ENCODE assay signal across 8 mouse cellular contexts in genomic region chr2:116976432-116976750, GRCm38 (mm10).
A peak's percentile ranks its signal among the peaks of the same experiment; 100 is the strongest.
DNase-seq lines count a peak whose midpoint lies in the region; ATAC-seq and TF ChIP-seq lines count a peak whose summit lies in the region.

No protein-coding gene starts in this region.

- H3K4me2 ChIP-seq in heart, postnatal 0 days (ENCODE audit: low read depth, low read length), result peak overlapping the region; percentile 83
- peak overlapping the region; percentile 75 for H3K4me2 ChIP-seq in limb, embryonic 13.5 days (replicated peaks)
- H3K4me2 ChIP-seq in neural tube, embryonic 15.5 days, result peak overlapping the region; percentile 87

- no peaks in the 10 kb centered on the region for H3K9me3 ChIP-seq in heart, postnatal 0 days (replicated peaks; ENCODE audit: control insufficient read depth, low read length)
- H3K9me3 ChIP-seq in limb, embryonic 13.5 days, result no peaks in the 10 kb centered on the region
- no peaks in the 10 kb centered on the region for H3K9me3 ChIP-seq in neural tube, embryonic 15.5 days (replicated peaks)

- H3K9ac ChIP-seq in heart, postnatal 0 days (replicated peaks; ENCODE audit: low read depth, low read length), result no peak overlapping the region
- H3K9ac ChIP-seq in limb, embryonic 13.5 days, result peak overlapping the region; percentile 43; the same call in 1 of the 2 replicates
- H3K9ac ChIP-seq in neural tube, embryonic 15.5 days (replicated peaks), result peak overlapping the region; percentile 76

- TF ChIP-seq EP300 in heart, postnatal 0 days (IDR thresholded peaks at IDR 0.05; ENCODE audit: low read depth), result no peak

- TF ChIP-seq CTCF in heart, postnatal 0 days (IDR thresholded peaks at IDR 0.05; ENCODE audit: low read depth), result no peak

- no peaks in the 10 kb centered on the region for H3K27me3 ChIP-seq in heart, postnatal 0 days (ENCODE audit: control insufficient read depth, insufficient read depth, low read length)
- no peaks in the 10 kb centered on the region for H3K27me3 ChIP-seq in limb, embryonic 13.5 days
- no peaks in the 10 kb centered on the region for H3K27me3 ChIP-seq in neural tube, embryonic 15.5 days (replicated peaks)

- ATAC-seq in heart, postnatal 0 days (ENCODE audit: insufficient read depth, low read depth), result no peak
- 0 out of 2 replicates have a peak, but pooled peaks have one; percentile 3 for ATAC-seq in limb, embryonic 13.5 days (ENCODE audit: low FRiP score, low read depth)
- no peak for ATAC-seq in neural tube, embryonic 15.5 days (ENCODE audit: low FRiP score)

- peak overlapping the region; percentile 94 for H3K27ac ChIP-seq in heart, postnatal 0 days (ENCODE audit: low read depth)
- peak overlapping the region; percentile 97 for H3K27ac ChIP-seq in limb, embryonic 13.5 days
- peak overlapping the region; percentile 91 for H3K27ac ChIP-seq in neural tube, embryonic 15.5 days (replicated peaks)

- DNase-seq in retina, embryonic 14.5 days (ENCODE audit: low spot score), result peak; percentile 65
- no peak for DNase-seq in retina, postnatal 1 day
- peak; percentile 85 for DNase-seq in embryo, embryonic 10.5 days (ENCODE audit: low spot score)
- peak; percentile 30 for DNase-seq in heart, postnatal 0 days (ENCODE audit: low spot score)
- no peak for DNase-seq in testis, postnatal 14 days (ENCODE audit: low spot score)
- DNase-seq in thymus, adult 18-20 months, result no peak

- H3K4me1 ChIP-seq in heart, postnatal 0 days (ENCODE audit: control insufficient read depth, insufficient read depth), result peaks cover 13% of the 10 kb centered on the region; the same call in 1 of the 2 replicates
- peaks cover 77% of the 10 kb centered on the region for H3K4me1 ChIP-seq in limb, embryonic 13.5 days
- peaks cover 46% of the 10 kb centered on the region for H3K4me1 ChIP-seq in neural tube, embryonic 15.5 days

- no peaks in the 10 kb centered on the region for H3K36me3 ChIP-seq in heart, postnatal 0 days (replicated peaks; ENCODE audit: control insufficient read depth, insufficient read depth, low read length)
- no peaks in the 10 kb centered on the region for H3K36me3 ChIP-seq in limb, embryonic 13.5 days
- no peaks in the 10 kb centered on the region for H3K36me3 ChIP-seq in neural tube, embryonic 15.5 days

- 4% methylated on average over 7 of the region's 7 CpGs for WGBS in heart, postnatal 0 days
- WGBS in limb, embryonic 13.5 days, result under 1% methylated on average over 7 of the region's 7 CpGs
- 2% methylated on average over 7 of the region's 7 CpGs for WGBS in neural tube, embryonic 15.5 days

- H3K4me3 ChIP-seq in heart, postnatal 0 days (ENCODE audit: low read depth, low read length), result peak overlapping the region; percentile 66
- H3K4me3 ChIP-seq in limb, embryonic 13.5 days, result peak overlapping the region; percentile 54
- H3K4me3 ChIP-seq in neural tube, embryonic 15.5 days (replicated peaks), result peak overlapping the region; percentile 58

Comparison
In these comparisons a context has a peak if more than half of its experiments do, and no peak if none do; other contexts are left out.
1. DNase-seq: peak in retina, embryonic 14.5 days (single experiment), embryo, embryonic 10.5 days (single experiment) and heart, postnatal 0 days (single experiment); none in retina, postnatal 1 day (single experiment), testis, postnatal 14 days (single experiment) and thymus, adult 18-20 months (0 of 2).
2. Peak in every context shown above with its lines, with median percentiles within 50 percentile points of each other: H3K27ac ChIP-seq, H3K4me2 ChIP-seq and H3K4me3 ChIP-seq.